13 mouse cellular contexts compared by ENCODE assay signal in genomic region chr13:78099746-78100530, GRCm38 (mm10).
A peak's percentile ranks its signal among the peaks of the same experiment; 100 is the strongest.
DNase-seq lines count a peak whose midpoint lies in the region; ATAC-seq and TF ChIP-seq lines count a peak whose summit lies in the region.
"Had no signal": no experiment of that assay in that cellular context is flagged by ENCODE, and none has a peak within 500 bp of the region (broad histone marks: within the 10 kb centered on the region; RNA-seq: fewer than 3 reads in every experiment).

No protein-coding gene starts in this region.

- no peak overlapping the region for H3K4me3 ChIP-seq in neural tube, embryonic 13.5 days
- H3K4me3 ChIP-seq in kidney, adult 2 months (ENCODE audit: insufficient read depth, low read depth, low read length), result no peak overlapping the region
- H3K4me3 ChIP-seq: embryonic facial prominence, embryonic 15.5 days had no signal

- H3K4me1 ChIP-seq in neural tube, embryonic 13.5 days (replicated peaks), result peaks cover 8% of the 10 kb centered on the region; the same call in 1 of the 2 replicates
- no peaks in the 10 kb centered on the region for H3K4me1 ChIP-seq in kidney, adult 2 months (ENCODE audit: control insufficient read depth, insufficient read depth, low read length)

- no peak for TF ChIP-seq POLR2A in kidney, adult 2 months (IDR thresholded peaks at IDR 0.05; ENCODE audit: low read depth, low read length)

- no peaks in the 10 kb centered on the region for H3K27me3 ChIP-seq in neural tube, embryonic 13.5 days
- no peaks in the 10 kb centered on the region; the same call in 1 of the 2 replicates for H3K27me3 ChIP-seq in kidney, adult 2 months (replicated peaks; ENCODE audit: control insufficient read depth, insufficient read depth, low read length)
- H3K27me3 ChIP-seq: CH12.LX; embryonic facial prominence, embryonic 15.5 days had no signal

- H3K27ac ChIP-seq in neural tube, embryonic 13.5 days (replicated peaks), result no peak overlapping the region
- H3K27ac ChIP-seq in kidney, adult 2 months (ENCODE audit: insufficient read depth, low read depth, low read length), result no peak overlapping the region
- H3K27ac ChIP-seq: embryonic facial prominence, embryonic 15.5 days had no signal

- WGBS in neural tube, embryonic 13.5 days, result 59% methylated on average over 3 of the region's 3 CpGs
- 30% methylated on average over 3 of the region's 3 CpGs for WGBS in kidney, adult 2 months

- H3K9ac ChIP-seq in neural tube, embryonic 13.5 days, result no peak overlapping the region
- H3K9ac ChIP-seq: embryonic facial prominence, embryonic 15.5 days had no signal

- H3K9me3 ChIP-seq in neural tube, embryonic 13.5 days, result no peaks in the 10 kb centered on the region
- H3K9me3 ChIP-seq: embryonic facial prominence, embryonic 15.5 days had no signal

- no peaks in the 10 kb centered on the region for H3K36me3 ChIP-seq in neural tube, embryonic 13.5 days
- H3K36me3 ChIP-seq in kidney, adult 2 months (ENCODE audit: control insufficient read depth, insufficient read depth, low read length), result no peaks in the 10 kb centered on the region
- H3K36me3 ChIP-seq: embryonic facial prominence, embryonic 15.5 days had no signal

- ATAC-seq in neural tube, embryonic 13.5 days (ENCODE audit: low read depth), result peak; percentile 59; the same call in 1 of the 2 replicates
- ATAC-seq: intestine, embryonic 16.5 days had no signal

- peak; percentile 26 for DNase-seq in kidney, adult 18-20 months
- DNase-seq in kidney, postnatal 10 days, result no peak
- no peak for DNase-seq in neural tube, embryonic 10.5 days (ENCODE audit: extremely low spot score, low spot score)
- DNase-seq in kidney, adult 2 months, result peak; percentile 82
- no peak for DNase-seq in ovary, postnatal 10 days (ENCODE audit: low spot score)
- no peak for DNase-seq in frontal cortex, postnatal 10 days (ENCODE audit: low spot score in 2 of 2)
- DNase-seq in spleen, adult 18-20 months, result no peak
- DNase-seq: cerebellum, adult 2 months; thymus, postnatal 25 days had no signal

- no peak overlapping the region for H3K4me2 ChIP-seq in neural tube, embryonic 13.5 days
- H3K4me2 ChIP-seq: embryonic facial prominence, embryonic 15.5 days had no signal

- TF ChIP-seq CTCF in kidney, adult 2 months (conservative IDR thresholded peaks at IDR 0.05; ENCODE audit: insufficient read depth, insufficient read length, low read depth, low read length), result no peak

Comparison
In these comparisons a context has a peak if more than half of its experiments do, and no peak if none do; other contexts are left out.
1. DNase-seq: peak in kidney, adult 18-20 months (single experiment) and kidney, adult 2 months (single experiment); none in kidney, postnatal 10 days (single experiment), neural tube, embryonic 10.5 days (single experiment), ovary, postnatal 10 days (single experiment), frontal cortex, postnatal 10 days (0 of 2) and spleen, adult 18-20 months (0 of 2).